Mouse (Mus musculus): ENCODE measurements at regions not wholly inside any gene's neighbourhood (a gene's known extent, or its start where the extent isn't known, plus 50 kb on each side); places are given as distances from the start of the nearest gene placed in this dataset.

DNA sequence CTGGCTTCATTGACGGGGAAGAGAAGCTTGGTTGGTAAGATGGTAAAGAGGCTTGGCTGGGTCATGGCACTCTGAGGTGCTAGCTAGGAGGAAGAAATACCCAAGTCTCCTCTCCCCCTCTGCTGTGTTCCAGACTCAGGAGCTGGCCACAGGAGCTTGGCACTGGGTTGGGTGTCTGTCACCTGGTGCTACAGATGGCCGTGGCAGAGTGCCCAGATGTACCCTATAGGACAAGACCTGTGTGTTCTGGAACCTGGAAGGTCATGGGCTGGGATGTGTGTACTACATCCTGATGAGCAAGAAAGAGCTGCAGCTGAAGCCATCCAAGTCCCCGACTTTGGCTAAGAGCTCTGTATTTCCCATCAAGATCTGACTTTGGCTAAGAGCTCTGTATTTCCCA lies 72.4 kb downstream of the Nupl2 start:
- Histone ChIP-seq H3K4me2 (ENCODE audit: low read depth, low read length, severe bottlenecking) (no peak overlapping the region), H3K27ac (ENCODE audit: low read depth, low read length) (no peak overlapping the region), H3K9me3 (ENCODE audit: control insufficient read depth, low read length) (no peaks in the 10 kb centered on the region), H3K4me3 (ENCODE audit: low read depth, low read length) (no peak overlapping the region), H3K4me1 (replicated peaks; ENCODE audit: control insufficient read depth, insufficient read depth, low read length) (no peaks in the 10 kb centered on the region), H3K27me3 (ENCODE audit: control insufficient read depth, insufficient read depth, low read length) (no peaks in the 10 kb centered on the region), H3K36me3 (ENCODE audit: control insufficient read depth, insufficient read depth, low read length) (no peaks in the 10 kb centered on the region), H3K9ac (ENCODE audit: low read length) (no peak overlapping the region)
- ATAC-seq (replicated peaks; ENCODE audit: low FRiP score): no peak
- no peak for DNase-seq (ENCODE audit: low spot score)
- 89% methylated on average over 3 of the region's 3 CpGs for WGBS

- Histone ChIP-seq H3K4me3 (ENCODE audit: low read depth, low read length) (no peak overlapping the region), H3K4me2 (ENCODE audit: low read depth, low read length, severe bottlenecking) (no peak overlapping the region), H3K27ac (ENCODE audit: low read depth, low read length) (no peak overlapping the region), H3K4me1 (replicated peaks; ENCODE audit: control insufficient read depth, insufficient read depth, low read length) (no peaks in the 10 kb centered on the region), H3K36me3 (ENCODE audit: control insufficient read depth, insufficient read depth, low read length) (no peaks in the 10 kb centered on the region), H3K27me3 (ENCODE audit: control insufficient read depth, insufficient read depth, low read length) (no peaks in the 10 kb centered on the region), H3K9me3 (ENCODE audit: control insufficient read depth, low read length) (no peaks in the 10 kb centered on the region), H3K9ac (ENCODE audit: low read length) (no peak overlapping the region)
- 84% methylated on average over 2 of the region's 2 CpGs for WGBS
- ATAC-seq (replicated peaks; ENCODE audit: low FRiP score): no peak
- DNase-seq (ENCODE audit: low spot score): no peak
Observed at GRCm38 (mm10) chr5:24239006-24239405, 74.2 kb downstream of the Nupl2 start.

- no peak overlapping the region for H3K4me2 ChIP-seq (ENCODE audit: low read depth, low read length, severe bottlenecking)
- H3K36me3 ChIP-seq (ENCODE audit: control insufficient read depth, insufficient read depth, low read length): no peaks in the 10 kb centered on the region
- WGBS: 81% methylated on average over 6 of the region's 6 CpGs
- no peak for DNase-seq (ENCODE audit: low spot score)
- ATAC-seq (replicated peaks; ENCODE audit: low FRiP score): no peak
- no peak overlapping the region for H3K9ac ChIP-seq (ENCODE audit: low read length)
- H3K4me3 ChIP-seq (ENCODE audit: low read depth, low read length): no peak overlapping the region
- H3K4me1 ChIP-seq (replicated peaks; ENCODE audit: control insufficient read depth, insufficient read depth, low read length): no peaks in the 10 kb centered on the region
- H3K27me3 ChIP-seq (ENCODE audit: control insufficient read depth, insufficient read depth, low read length): no peaks in the 10 kb centered on the region
- H3K27ac ChIP-seq (ENCODE audit: low read depth, low read length): no peak overlapping the region
- H3K9me3 ChIP-seq (ENCODE audit: control insufficient read depth, low read length): no peaks in the 10 kb centered on the region
Observed at GRCm38 (mm10) chr5:24244211-24244610, 79.4 kb downstream of the Nupl2 start.

GRCm38 (mm10) chr5:24255421-24255820 lies 90.7 kb downstream of the Nupl2 start:
- H3K4me2 ChIP-seq (ENCODE audit: low read depth, low read length, severe bottlenecking): no peak overlapping the region
- no peak overlapping the region for H3K9ac ChIP-seq (ENCODE audit: low read length)
- DNase-seq (ENCODE audit: low spot score): no peak
- no peak overlapping the region for H3K27ac ChIP-seq (ENCODE audit: low read depth, low read length)
- WGBS: 93% methylated on average over 5 of the region's 5 CpGs
- H3K4me3 ChIP-seq (ENCODE audit: low read depth, low read length): no peak overlapping the region
- no peaks in the 10 kb centered on the region for H3K36me3 ChIP-seq (ENCODE audit: control insufficient read depth, insufficient read depth, low read length)
- no peaks in the 10 kb centered on the region for H3K4me1 ChIP-seq (replicated peaks; ENCODE audit: control insufficient read depth, insufficient read depth, low read length)
- no peaks in the 10 kb centered on the region for H3K9me3 ChIP-seq (ENCODE audit: control insufficient read depth, low read length)
- no peak for ATAC-seq (replicated peaks; ENCODE audit: low FRiP score)
- no peaks in the 10 kb centered on the region for H3K27me3 ChIP-seq (ENCODE audit: control insufficient read depth, insufficient read depth, low read length)

DNA sequence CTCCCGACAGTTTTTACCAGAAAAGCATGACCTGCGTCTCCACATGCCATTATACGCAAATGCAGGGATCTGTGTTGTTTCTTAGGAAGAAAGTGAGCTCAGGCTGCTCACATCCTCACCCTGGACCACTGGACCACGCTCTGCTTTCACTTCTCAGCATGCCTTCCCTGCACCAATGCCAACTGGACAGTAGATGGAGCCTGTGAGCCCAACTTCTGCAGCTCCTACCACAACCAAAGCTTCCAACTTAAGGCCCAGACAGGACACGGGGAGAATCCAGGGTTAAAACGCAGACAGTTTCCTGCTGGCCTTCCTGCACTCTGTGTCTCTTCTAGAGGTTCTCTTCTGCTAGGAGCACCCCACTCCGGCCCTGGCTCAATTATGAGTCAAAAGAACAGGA lies 90.3 kb downstream of the Kcnh2 start:
- DNase-seq (ENCODE audit: low spot score): peak; percentile 85
- H3K4me1 ChIP-seq (replicated peaks; ENCODE audit: control insufficient read depth, insufficient read depth, low read length): no peaks in the 10 kb centered on the region
- H3K36me3 ChIP-seq (ENCODE audit: control insufficient read depth, insufficient read depth, low read length): no peaks in the 10 kb centered on the region
- no peak overlapping the region for H3K4me2 ChIP-seq (ENCODE audit: low read depth, low read length, severe bottlenecking)
- H3K27ac ChIP-seq (ENCODE audit: low read depth, low read length): no peak overlapping the region
- ATAC-seq (replicated peaks; ENCODE audit: low FRiP score): peak; percentile 56; the same call in 1 of the 2 replicates
- no peak overlapping the region for H3K9ac ChIP-seq (ENCODE audit: low read length)
- no peak overlapping the region for H3K4me3 ChIP-seq (ENCODE audit: low read depth, low read length)
- 18% methylated on average over 7 of the region's 7 CpGs for WGBS
- no peaks in the 10 kb centered on the region for H3K27me3 ChIP-seq (ENCODE audit: control insufficient read depth, insufficient read depth, low read length)
- no peaks in the 10 kb centered on the region for H3K9me3 ChIP-seq (ENCODE audit: control insufficient read depth, low read length)

- H3K27me3 ChIP-seq (ENCODE audit: control insufficient read depth, insufficient read depth, low read length): no peaks in the 10 kb centered on the region
- H3K9ac ChIP-seq (ENCODE audit: low read length): no peak overlapping the region
- no peak overlapping the region for H3K4me3 ChIP-seq (ENCODE audit: low read depth, low read length)
- H3K4me2 ChIP-seq (ENCODE audit: low read depth, low read length, severe bottlenecking): no peak overlapping the region
- H3K4me1 ChIP-seq (replicated peaks; ENCODE audit: control insufficient read depth, insufficient read depth, low read length): no peaks in the 10 kb centered on the region
- ATAC-seq (replicated peaks; ENCODE audit: low FRiP score) (no peak; the same call in 1 of the 2 replicates), DNase-seq (ENCODE audit: low spot score) (peak; percentile 70)
- H3K36me3 ChIP-seq (ENCODE audit: control insufficient read depth, insufficient read depth, low read length): no peaks in the 10 kb centered on the region
- 6% methylated on average over 11 of the region's 11 CpGs for WGBS
- H3K27ac ChIP-seq (ENCODE audit: low read depth, low read length): no peak overlapping the region
- H3K9me3 ChIP-seq (ENCODE audit: control insufficient read depth, low read length): no peaks in the 10 kb centered on the region
Observed at GRCm38 (mm10) chr5:24262146-24262545, 89.3 kb downstream of the Kcnh2 start.

GRCm38 (mm10) chr5:24264151-24264550 lies 87.3 kb downstream of the Kcnh2 start:
- no peaks in the 10 kb centered on the region for H3K36me3 ChIP-seq (ENCODE audit: control insufficient read depth, insufficient read depth, low read length)
- H3K27me3 ChIP-seq (ENCODE audit: control insufficient read depth, insufficient read depth, low read length): no peaks in the 10 kb centered on the region
- H3K4me3 ChIP-seq (ENCODE audit: low read depth, low read length): no peak overlapping the region
- no peaks in the 10 kb centered on the region for H3K4me1 ChIP-seq (replicated peaks; ENCODE audit: control insufficient read depth, insufficient read depth, low read length)
- 82% methylated on average over 4 of the region's 4 CpGs for WGBS
- ATAC-seq (replicated peaks; ENCODE audit: low FRiP score) (no peak), DNase-seq (ENCODE audit: low spot score) (no peak)
- no peak overlapping the region for H3K4me2 ChIP-seq (ENCODE audit: low read depth, low read length, severe bottlenecking)
- no peaks in the 10 kb centered on the region for H3K9me3 ChIP-seq (ENCODE audit: control insufficient read depth, low read length)
- H3K27ac ChIP-seq (ENCODE audit: low read depth, low read length): no peak overlapping the region
- no peak overlapping the region for H3K9ac ChIP-seq (ENCODE audit: low read length)

GRCm38 (mm10) chr5:24265431-24265830 lies 86.0 kb downstream of the Kcnh2 start:
- Histone ChIP-seq H3K27me3 (ENCODE audit: control insufficient read depth, insufficient read depth, low read length) (no peaks in the 10 kb centered on the region), H3K36me3 (ENCODE audit: control insufficient read depth, insufficient read depth, low read length) (no peaks in the 10 kb centered on the region), H3K4me3 (ENCODE audit: low read depth, low read length) (no peak overlapping the region), H3K9ac (ENCODE audit: low read length) (no peak overlapping the region), H3K4me2 (ENCODE audit: low read depth, low read length, severe bottlenecking) (no peak overlapping the region), H3K4me1 (replicated peaks; ENCODE audit: control insufficient read depth, insufficient read depth, low read length) (no peaks in the 10 kb centered on the region), H3K9me3 (ENCODE audit: control insufficient read depth, low read length) (no peaks in the 10 kb centered on the region), H3K27ac (ENCODE audit: low read depth, low read length) (no peak overlapping the region)
- DNase-seq (ENCODE audit: low spot score) (no peak), ATAC-seq (replicated peaks; ENCODE audit: low FRiP score) (no peak)
- WGBS: 88% methylated on average over 3 of the region's 3 CpGs

DNA sequence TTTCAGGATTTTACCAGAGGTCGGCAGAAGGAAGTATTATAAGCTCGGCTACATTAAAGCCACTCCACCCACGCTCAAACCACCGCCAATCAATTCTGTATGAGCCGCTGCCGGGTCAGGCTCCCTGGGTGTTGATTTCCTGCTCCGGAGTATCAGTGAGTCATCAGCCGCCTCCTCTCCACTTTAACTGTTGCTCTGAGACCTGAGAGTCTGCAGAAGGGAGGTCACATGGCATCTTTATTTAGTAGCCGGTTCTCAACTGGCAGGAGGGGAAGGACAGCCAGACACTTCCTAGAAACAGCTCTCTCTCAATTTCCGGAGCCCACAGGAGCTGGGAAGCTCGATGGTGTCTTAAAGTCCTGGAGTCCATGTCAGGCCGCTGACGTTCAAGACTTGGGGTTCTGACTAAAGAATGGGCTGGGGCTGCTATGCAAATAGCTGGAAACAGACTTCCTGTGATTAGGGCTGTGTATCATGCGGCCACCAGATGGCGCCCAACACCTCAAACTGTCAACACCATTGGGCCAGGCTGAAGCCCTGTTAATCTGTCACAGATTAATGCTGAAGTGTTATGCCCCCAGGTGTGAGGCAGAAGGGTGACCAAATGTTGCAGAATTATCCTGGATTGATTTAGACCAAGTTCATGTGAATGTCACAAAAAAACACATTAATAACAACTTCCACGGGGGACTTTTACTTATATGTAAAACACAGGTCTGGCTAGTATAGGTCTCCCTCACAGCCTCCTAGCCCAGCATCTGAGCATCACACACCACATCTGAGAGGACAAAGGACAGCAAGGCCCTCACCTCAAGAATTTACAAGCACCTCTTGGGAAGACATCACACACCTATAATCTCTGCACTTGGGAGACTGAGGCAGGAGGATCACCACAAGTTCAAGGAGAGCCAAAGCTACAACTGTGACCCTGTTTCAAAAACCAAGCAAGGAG lies 84.8 kb downstream of the Kcnh2 start:
- WGBS: 20% methylated on average over 16 of the region's 16 CpGs
- Histone ChIP-seq H3K27me3 (ENCODE audit: control insufficient read depth, insufficient read depth, low read length) (no peaks in the 10 kb centered on the region), H3K9me3 (ENCODE audit: control insufficient read depth, low read length) (no peaks in the 10 kb centered on the region), H3K36me3 (ENCODE audit: control insufficient read depth, insufficient read depth, low read length) (no peaks in the 10 kb centered on the region), H3K9ac (ENCODE audit: low read length) (no peak overlapping the region; the same call in 1 of the 2 replicates), H3K4me1 (replicated peaks; ENCODE audit: control insufficient read depth, insufficient read depth, low read length) (no peaks in the 10 kb centered on the region), H3K27ac (ENCODE audit: low read depth, low read length) (no peak overlapping the region), H3K4me3 (ENCODE audit: low read depth, low read length) (peak overlapping the region; percentile 11; the same call in 1 of the 2 replicates), H3K4me2 (ENCODE audit: low read depth, low read length, severe bottlenecking) (peak overlapping the region; percentile 31; the same call in 1 of the 2 replicates)
- ATAC-seq (replicated peaks; ENCODE audit: low FRiP score) (peak; percentile 66; the same call in 1 of the 2 replicates), DNase-seq (ENCODE audit: low spot score) (peak; percentile 89)
